Mouse (Mus musculus): Measurements from ENCODE around the gene Creb3l4. TPM values are rescaled to one million over a fixed set of nuclear protein-coding genes. Genes with fewer than 3 reads are reported as not detected.

The Creb3l4 gene
- total and polyA plus RNA-seq, 3 experiments: 0.07 to 0.08 TPM; not detected in 1

GRCm38 (mm10) chr3:90279216-90279615, 35.9 kb upstream of the Creb3l4 start (continued):
- TF ChIP-seq MXI1 (IDR thresholded peaks at IDR 0.05; ENCODE audit: low read depth, low read length): no peak
- no peak for TF ChIP-seq USF1 (IDR thresholded peaks at IDR 0.05; ENCODE audit: low read depth, low read length)
- no peak for TF ChIP-seq CHD2 (IDR thresholded peaks at IDR 0.05; ENCODE audit: low read length)
- no peak for TF ChIP-seq POLR2AphosphoS2 (IDR thresholded peaks at IDR 0.05; ENCODE audit: low read length)
- TF ChIP-seq TAL1 (IDR thresholded peaks at IDR 0.05; ENCODE audit: low read length): no peak
- no peak for TF ChIP-seq TBP (IDR thresholded peaks at IDR 0.05; ENCODE audit: low read depth, low read length)
- TF ChIP-seq NELFE (IDR thresholded peaks at IDR 0.05; ENCODE audit: low read depth, low read length): no peak

GRCm38 (mm10) chr3:90278211-90278610, 34.9 kb upstream of the Creb3l4 start:
- no peaks in the 10 kb centered on the region for H3K79me2 ChIP-seq (ENCODE audit: control insufficient read depth, insufficient read depth, low read length, poor library complexity)
- no peak overlapping the region for H3K27ac ChIP-seq (ENCODE audit: control insufficient read depth, low read depth, low read length)
- no peaks in the 10 kb centered on the region for H3K9me3 ChIP-seq (replicated peaks; ENCODE audit: insufficient read depth, low read length)
- DNase-seq (ENCODE audit: low read depth, low spot score): no peak
- no peaks in the 10 kb centered on the region for H3K27me3 ChIP-seq (ENCODE audit: control insufficient read depth in 1 of 2, insufficient read depth in 2 of 2, low read length in 2 of 2)
- no peaks in the 10 kb centered on the region for H3K4me1 ChIP-seq (ENCODE audit: control insufficient read depth in 1 of 2, insufficient read depth in 2 of 2, low read length in 2 of 2)
- H3K4me3 ChIP-seq (ENCODE audit: control insufficient read depth in 1 of 2, insufficient read depth in 1 of 2, low read depth in 2 of 2, low read length in 2 of 2): no peak overlapping the region
- no peak overlapping the region for H3K9ac ChIP-seq (ENCODE audit: control insufficient read depth, low read depth, low read length, poor library complexity, severe bottlenecking)
- peaks cover 0 to 13% of the 10 kb centered on the region in 2 experiments; a peak in 2 of 4 replicates for H3K36me3 ChIP-seq (ENCODE audit: control insufficient read depth in 1 of 2, insufficient read depth in 2 of 2, low read length in 2 of 2)
- TF ChIP-seq ETS1 (IDR thresholded peaks at IDR 0.05; ENCODE audit: low read depth, low read length): no peak
- TF ChIP-seq MYB (IDR thresholded peaks at IDR 0.05; ENCODE audit: low read depth, low read length): no peak
- no peak for TF ChIP-seq MAX (IDR thresholded peaks at IDR 0.05; ENCODE audit: low read length)
- no peak for TF ChIP-seq EP300 (IDR thresholded peaks at IDR 0.05; ENCODE audit: low read depth in 1 of 2, low read length in 2 of 2)
- TF ChIP-seq CTCF (IDR thresholded peaks at IDR 0.05 in 2 of 3, conservative IDR thresholded peaks at IDR 0.05 in 1 of 3; ENCODE audit: control insufficient read depth in 1 of 3, insufficient read depth in 1 of 3, low read depth in 2 of 3, low read length in 3 of 3, poor library complexity in 1 of 3, severe bottlenecking in 1 of 3): no peak
- TF ChIP-seq HCFC1 (IDR thresholded peaks at IDR 0.05; ENCODE audit: low read depth, low read length): no peak
- no peak for TF ChIP-seq POLR2AphosphoS2 (IDR thresholded peaks at IDR 0.05; ENCODE audit: low read length)
- TF ChIP-seq USF2 (IDR thresholded peaks at IDR 0.05; ENCODE audit: borderline replicate concordance in 1 of 2, insufficient read depth in 1 of 2, low read depth in 1 of 2, low read length in 2 of 2): no peak
- TF ChIP-seq RCOR1 (IDR thresholded peaks at IDR 0.05; ENCODE audit: low read depth, low read length): no peak
- TF ChIP-seq CHD2 (IDR thresholded peaks at IDR 0.05; ENCODE audit: low read length): no peak
- no peak for TF ChIP-seq USF1 (IDR thresholded peaks at IDR 0.05; ENCODE audit: low read depth, low read length)
- no peak for TF ChIP-seq NELFE (IDR thresholded peaks at IDR 0.05; ENCODE audit: low read depth, low read length)
- no peak for TF ChIP-seq E2F4 (IDR thresholded peaks at IDR 0.05; ENCODE audit: borderline replicate concordance, low read depth, low read length)
- no peak for TF ChIP-seq ZNF384 (IDR thresholded peaks at IDR 0.05; ENCODE audit: low read depth, low read length)
- TF ChIP-seq TAL1 (IDR thresholded peaks at IDR 0.05; ENCODE audit: low read length): no peak
- TF ChIP-seq POLR2A (IDR thresholded peaks at IDR 0.05; ENCODE audit: control insufficient read depth in 1 of 2, insufficient read depth in 1 of 2, low read depth in 1 of 2, low read length in 2 of 2, poor library complexity in 1 of 2): no peak
- TF ChIP-seq MEF2A (IDR thresholded peaks at IDR 0.05; ENCODE audit: extremely low read depth, insufficient replicate concordance, low read depth, low read length, poor library complexity, severe bottlenecking): no peak
- TF ChIP-seq ZMIZ1 (IDR thresholded peaks at IDR 0.05; ENCODE audit: low read depth, low read length): no peak
- TF ChIP-seq JUND (IDR thresholded peaks at IDR 0.05; ENCODE audit: low read depth, low read length): no peak
